Mouse (Mus musculus) limb, embryonic 14.5 days (tissue): ENCODE measurements around the gene Abi3. TPM values are rescaled to one million over a fixed set of nuclear protein-coding genes. Genes with fewer than 3 reads are reported as not detected.
"Not testable (repeated sequence)": the region's sequence is repeated elsewhere in the genome, so short reads cannot be mapped to it uniquely, and the experiment has no call there.

ENCODE experiments used
- ATAC-seq: fragments of 200-750 bp; cut with Nextera tagmentation; 2 replicates; pipeline ENCODE4 v1.8.0; 2017; ENCODE audit warnings: low read depth, moderate number of reproducible peaks, moderate TSS enrichment; ENCODE audit not compliant: low FRiP score
- DNase-seq: peaks from one replicate; pipeline ENCODE4 v3.0.0-alpha.2; 2015; ENCODE audit warnings: low spot score
- H3K27ac ChIP-seq: fragments of 300-500 bp; sonication (generic); replicated peaks from 2 replicates; pipeline ENCODE4 v1.5.1; 2014; ENCODE audit warnings: low read depth, mild to moderate bottlenecking, low read length, moderate library complexity, mixed read lengths
- H3K27me3 ChIP-seq: fragments of 300-500 bp; sonication (generic); 2 replicates; pipeline ENCODE4 v1.6.1; 2014; ENCODE audit warnings: low read length, mixed read lengths; ENCODE audit not compliant: control insufficient read depth, insufficient read depth
- H3K36me3 ChIP-seq: fragments of 300-500 bp; sonication (generic); 2 replicates; pipeline ENCODE4 v1.6.1; 2014; ENCODE audit warnings: mild to moderate bottlenecking, low read length, moderate library complexity, mixed read lengths; ENCODE audit not compliant: control insufficient read depth, insufficient read depth
- H3K4me1 ChIP-seq: fragments of 300-500 bp; sonication (generic); 2 replicates; pipeline ENCODE4 v1.6.1; 2014; ENCODE audit warnings: antibody characterized with exemption, low read length, mixed read lengths; ENCODE audit not compliant: control insufficient read depth, insufficient read depth
- H3K4me2 ChIP-seq: fragments of 300-500 bp; sonication (generic); replicated peaks from 2 replicates; pipeline ENCODE4 v1.6.1; 2014; ENCODE audit warnings: low read depth, mild to moderate bottlenecking, low read length, moderate library complexity; ENCODE audit not compliant: severe bottlenecking
- H3K4me3 ChIP-seq: fragments of 300-500 bp; sonication (generic); replicated peaks from 2 replicates; pipeline ENCODE4 v1.5.1; 2014; ENCODE audit warnings: low read length
- H3K9ac ChIP-seq: fragments of 300-500 bp; sonication (generic); 2 replicates; pipeline ENCODE4 v1.6.1; 2014; ENCODE audit warnings: mild to moderate bottlenecking, low read depth, low read length, moderate library complexity; ENCODE audit not compliant: severe bottlenecking
- H3K9me3 ChIP-seq: fragments of 300-500 bp; sonication (generic); 2 replicates; pipeline ENCODE4 v1.6.1; 2016; ENCODE audit warnings: low read length; ENCODE audit not compliant: control insufficient read depth
- POLR2A ChIP-seq: fragments of 200-500 bp; IDR thresholded peaks from 2 replicates; pipeline ENCODE4 v1.8.0; 2012; ENCODE audit warnings: inconsistent platforms, mild to moderate bottlenecking, moderate library complexity, borderline replicate concordance; ENCODE audit not compliant: insufficient read depth, insufficient read length; ENCODE audit errors: extremely low read depth
- WGBS: fragments of 180-500 bp; shearing (Covaris S2); extraction: QIAGEN DNeasy Blood & Tissue Kit; methylation state at CpG from one replicate; pipeline ENCODE4 v1.1.7; 2014; 5-methylcytosine and 5-hydroxymethylcytosine counted together
- polyA plus RNA-seq, 2 experiments: library from polyadenylated mRNA; depleted of rRNA in 1 of 2; stranded (reverse) in 1 of 2; unstranded in 1 of 2; fragments of >200 nt; fragmentation: Nextera tagmentation in 1 of 2; extraction: Ambion mirVana in 1 of 2; gene quantifications; 2 replicates each; pipeline versions ENCODE4 v1.2.1 to v1.2.3; 2012 to 2014

Gene Abi3
- polyA plus RNA-seq (2012; rRNA removed) = 7.8 and 11.9 TPM in 2 replicates
- polyA plus RNA-seq (2014; fragmentation: Nextera tagmentation; extraction: Ambion mirVana) = 2.5 and 5.5 TPM in 2 replicates

- TF ChIP-seq POLR2A = no peak
- DNase-seq = no peak
- Histone ChIP-seq H3K27me3 (no peaks in the 10 kb centered on the region), H3K27ac (no peak within 1 kb of the TSS), H3K4me1 (peaks cover 11% of the 10 kb centered on the region), H3K36me3 (no peaks in the 10 kb centered on the region), H3K4me3 (peak within 1 kb of the TSS; percentile 9), H3K4me2 (peak within 1 kb of the TSS; percentile 20), H3K9ac (no peak within 1 kb of the TSS), H3K9me3 (no peaks in the 10 kb centered on the region)
- ATAC-seq = no peak
- 16% methylated on average over 11 of the region's 11 CpGs for WGBS
Observed at GRCm38 (mm10) chr11:95842074-95842681, at the start of gene Abi3. TSS of gene Abi3 (minus strand) at chr11:95842476.

- Histone ChIP-seq H3K27ac (no peak overlapping the region), H3K4me3 (no peak overlapping the region), H3K9me3 (no peaks in the 10 kb centered on the region), H3K9ac (no peak overlapping the region), H3K4me2 (no peak overlapping the region), H3K27me3 (no peaks in the 10 kb centered on the region), H3K36me3 (no peaks in the 10 kb centered on the region), H3K4me1 (no peaks in the 10 kb centered on the region)
- 44% methylated on average over 2 of the region's 2 CpGs for WGBS
- DNase-seq (no peak), ATAC-seq (no peak)
- TF ChIP-seq POLR2A = no peak
Observed at GRCm38 (mm10) chr11:95890462-95891051, 48.3 kb upstream of the Abi3 start.

GRCm38 (mm10) chr11:95879861-95880260, 37.6 kb upstream of the Abi3 start:
- WGBS = 74% methylated on average over 2 of the region's 2 CpGs
- not testable (repeated sequence) for H3K4me1 ChIP-seq, H3K9me3 ChIP-seq, H3K36me3 ChIP-seq, DNase-seq, H3K4me2 ChIP-seq, H3K4me3 ChIP-seq, H3K27me3 ChIP-seq, H3K9ac ChIP-seq, H3K27ac ChIP-seq, ATAC-seq

GRCm38 (mm10) chr11:95876296-95876695, 34.0 kb upstream of the Abi3 start:
- Histone ChIP-seq H3K4me1 (no peaks in the 10 kb centered on the region), H3K9ac (no peak overlapping the region), H3K27ac (no peak overlapping the region), H3K9me3 (no peaks in the 10 kb centered on the region), H3K4me2 (no peak overlapping the region), H3K36me3 (no peaks in the 10 kb centered on the region), H3K27me3 (no peaks in the 10 kb centered on the region; the same call in 1 of the 2 replicates), H3K4me3 (no peak overlapping the region)
- DNase-seq (peak; percentile 78), ATAC-seq (no peak)
- WGBS = 21% methylated on average over 7 of the region's 7 CpGs
- TF ChIP-seq POLR2A = no peak

- no peaks in the 10 kb centered on the region for H3K9me3 ChIP-seq
- H3K4me1 ChIP-seq = no peaks in the 10 kb centered on the region
- ATAC-seq (no peak), DNase-seq (no peak)
- H3K27ac ChIP-seq = no peak overlapping the region
- H3K36me3 ChIP-seq = no peaks in the 10 kb centered on the region
- no peak for TF ChIP-seq POLR2A
- no peaks in the 10 kb centered on the region; the same call in 1 of the 2 replicates for H3K27me3 ChIP-seq
- no peak overlapping the region for H3K4me2 ChIP-seq
- no peak overlapping the region for H3K4me3 ChIP-seq
- H3K9ac ChIP-seq = no peak overlapping the region
- 24% methylated on average over 9 of the region's 9 CpGs for WGBS
Observed at GRCm38 (mm10) chr11:95875804-95876203, 33.5 kb upstream of the Abi3 start.
